Mouse (Mus musculus) heart, embryonic 14.5 days (tissue): ENCODE results near the gene Gm20716. TPM values are rescaled to one million over a fixed set of nuclear protein-coding genes. Genes with fewer than 3 reads are reported as not detected.

ENCODE experiments used
- ATAC-seq: fragments of 200-750 bp; cut with Nextera tagmentation; 2 replicates; pipeline ENCODE4 v1.8.0; 2017; ENCODE audit warnings: low read depth, moderate TSS enrichment; ENCODE audit not compliant: insufficient number of reproducible peaks, insufficient read depth, low FRiP score
- H3K27ac ChIP-seq, 2 experiments: fragments of 200-500 bp in 1 of 2; fragments of 300-500 bp in 1 of 2; sonication (generic) in 1 of 2; replicated peaks in 1 of 2; 2 replicates each; pipeline ENCODE4 v1.5.1; 2012 to 2014; ENCODE audit warnings: low read depth in 2 of 2, low read length in 2 of 2, control low read depth in 1 of 2, mild to moderate bottlenecking in 1 of 2, mixed read lengths in 1 of 2; ENCODE audit not compliant: control insufficient read depth in 1 of 2, insufficient read depth in 1 of 2
- H3K27me3 ChIP-seq: fragments of 300-500 bp; sonication (generic); 2 replicates; pipeline ENCODE4 v1.6.1; 2014; ENCODE audit warnings: mild to moderate bottlenecking, low read length, control low read depth; ENCODE audit not compliant: control insufficient read depth, insufficient read depth
- H3K36me3 ChIP-seq: fragments of 300-500 bp; sonication (generic); 2 replicates; pipeline ENCODE4 v1.6.1; 2014; ENCODE audit warnings: mild to moderate bottlenecking, control low read depth, low read length, mixed read lengths; ENCODE audit not compliant: control insufficient read depth, insufficient read depth
- H3K4me1 ChIP-seq, 2 experiments: fragments of 200-500 bp in 1 of 2; fragments of 300-500 bp in 1 of 2; sonication (generic) in 1 of 2; 2 replicates each; pipeline ENCODE4 v1.6.1; 2012 to 2014; ENCODE audit warnings: low read length in 2 of 2, control low read depth in 1 of 2, mixed read lengths in 1 of 2; ENCODE audit not compliant: control insufficient read depth in 2 of 2, insufficient read depth in 2 of 2
- H3K4me2 ChIP-seq: fragments of 300-500 bp; sonication (generic); 2 replicates; pipeline ENCODE4 v1.6.1; 2014; ENCODE audit warnings: mild to moderate bottlenecking, low read length
- H3K4me3 ChIP-seq, 2 experiments: fragments of 200-500 bp in 1 of 2; fragments of 300-500 bp in 1 of 2; sonication (generic) in 1 of 2; 2 replicates each; pipeline ENCODE4 v1.5.1; 2012 to 2014; ENCODE audit warnings: low read length in 2 of 2, mild to moderate bottlenecking in 2 of 2, control low read depth in 1 of 2, low read depth in 1 of 2, moderate library complexity in 1 of 2; ENCODE audit not compliant: control insufficient read depth in 1 of 2, insufficient read depth in 1 of 2
- H3K9ac ChIP-seq: fragments of 300-500 bp; sonication (generic); 2 replicates; pipeline ENCODE4 v1.6.1; 2014; ENCODE audit warnings: mild to moderate bottlenecking, low read length
- H3K9me3 ChIP-seq: fragments of 300-500 bp; sonication (generic); 2 replicates; pipeline ENCODE4 v1.6.1; 2016; ENCODE audit warnings: low read length, control low read depth; ENCODE audit not compliant: control insufficient read depth
- WGBS: fragments of 180-500 bp; shearing (Covaris S2); extraction: QIAGEN DNeasy Blood & Tissue Kit; methylation state at CpG from one replicate; pipeline ENCODE4 v1.1.7; 2014; 5-methylcytosine and 5-hydroxymethylcytosine counted together
- polyA plus RNA-seq: library from polyadenylated mRNA; unstranded; fragments of >200 nt; fragmentation: Nextera tagmentation; extraction: Ambion mirVana; gene quantifications from 2 replicates; pipeline ENCODE4 v1.2.1, GENCODE M21; 2014

Gm20716 gene
- polyA plus RNA-seq, 1 experiment from 2014 or later = 18.2 TPM

DNA sequence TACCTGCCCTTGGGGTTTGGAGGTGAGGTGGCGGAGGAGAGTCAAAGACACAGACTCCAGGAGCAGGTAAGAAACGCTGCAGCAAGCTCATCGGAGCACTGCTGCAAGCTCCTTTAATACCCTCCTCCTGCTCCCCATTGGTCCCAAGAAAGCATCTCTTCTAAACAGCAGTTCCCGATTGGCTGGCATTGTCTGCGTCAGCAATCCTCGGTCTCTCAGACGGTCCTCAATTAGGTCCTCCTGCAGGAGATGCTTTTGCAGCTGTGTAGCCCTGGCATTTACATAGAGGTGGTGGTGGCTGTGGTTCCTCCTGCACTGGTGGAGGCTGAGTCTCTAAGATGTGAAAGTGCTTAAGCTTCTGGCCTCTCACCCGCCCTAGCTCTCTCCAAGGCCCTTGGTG lies 15.4 kb upstream of the Gm20716 start:
- H3K9me3 ChIP-seq = no peaks in the 10 kb centered on the region
- peaks cover 23% of the 10 kb centered on the region for H3K27me3 ChIP-seq
- H3K36me3 ChIP-seq = no peaks in the 10 kb centered on the region
- H3K4me3 ChIP-seq = no peak overlapping the region
- no peak for ATAC-seq
- no peak overlapping the region for H3K27ac ChIP-seq
- no peaks in the 10 kb centered on the region for H3K4me1 ChIP-seq
- H3K9ac ChIP-seq = no peak overlapping the region
- 32% methylated on average over 8 of the region's 8 CpGs for WGBS
- no peak overlapping the region for H3K4me2 ChIP-seq

DNA sequence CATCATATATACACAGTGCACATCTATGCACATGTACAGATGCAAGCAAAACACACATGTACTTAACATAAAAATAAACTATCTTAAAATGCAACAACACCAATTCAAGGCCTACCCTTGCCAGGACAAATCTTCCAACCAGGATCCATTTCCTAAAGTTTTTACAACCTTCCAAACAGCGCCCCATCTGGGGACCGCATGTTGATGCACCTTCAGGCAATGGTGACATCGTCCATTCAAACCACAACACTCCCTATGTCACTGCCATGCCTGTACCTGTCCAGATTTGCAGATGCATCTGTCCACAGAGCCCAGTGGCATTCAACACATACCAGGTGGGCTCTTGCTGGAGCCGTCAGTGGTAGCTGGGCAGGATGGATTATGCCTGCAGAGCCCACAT lies 13.1 kb upstream of the Gm20716 start:
- H3K27ac ChIP-seq = no peak overlapping the region
- no peaks in the 10 kb centered on the region for H3K36me3 ChIP-seq
- peaks cover 22% of the 10 kb centered on the region for H3K27me3 ChIP-seq
- no peak overlapping the region for H3K4me2 ChIP-seq
- H3K9ac ChIP-seq = no peak overlapping the region
- WGBS = 67% methylated on average over 4 of the region's 4 CpGs
- H3K4me3 ChIP-seq = no peak overlapping the region
- H3K4me1 ChIP-seq = no peaks in the 10 kb centered on the region
- ATAC-seq = no peak
- peaks cover 10% of the 10 kb centered on the region for H3K9me3 ChIP-seq

DNA sequence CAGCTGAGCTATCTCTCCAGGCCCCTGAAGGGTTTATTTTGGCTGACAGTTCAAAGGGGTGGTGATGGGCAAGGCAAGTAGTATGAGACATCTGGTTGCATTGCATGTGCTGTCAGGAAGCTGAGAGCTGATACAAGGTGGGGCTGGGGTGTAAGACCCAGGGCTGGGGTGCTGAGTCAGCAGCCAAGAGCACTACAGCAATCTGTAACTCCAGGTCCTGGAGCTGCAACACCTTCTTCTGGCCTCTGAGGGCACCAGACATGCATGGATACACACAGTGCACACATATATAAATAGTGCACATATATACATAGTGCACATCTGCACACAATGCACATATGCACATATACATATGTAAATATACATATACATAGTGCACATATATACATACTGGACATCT lies 12.7 kb upstream of the Gm20716 start:
- Histone ChIP-seq H3K9me3 (peaks cover 12% of the 10 kb centered on the region), H3K4me2 (no peak overlapping the region), H3K27me3 (peaks cover 22% of the 10 kb centered on the region), H3K4me3 (no peak overlapping the region), H3K9ac (no peak overlapping the region), H3K27ac (no peak overlapping the region), H3K36me3 (no peaks in the 10 kb centered on the region), H3K4me1 (no peaks in the 10 kb centered on the region)
- ATAC-seq = no peak

DNA sequence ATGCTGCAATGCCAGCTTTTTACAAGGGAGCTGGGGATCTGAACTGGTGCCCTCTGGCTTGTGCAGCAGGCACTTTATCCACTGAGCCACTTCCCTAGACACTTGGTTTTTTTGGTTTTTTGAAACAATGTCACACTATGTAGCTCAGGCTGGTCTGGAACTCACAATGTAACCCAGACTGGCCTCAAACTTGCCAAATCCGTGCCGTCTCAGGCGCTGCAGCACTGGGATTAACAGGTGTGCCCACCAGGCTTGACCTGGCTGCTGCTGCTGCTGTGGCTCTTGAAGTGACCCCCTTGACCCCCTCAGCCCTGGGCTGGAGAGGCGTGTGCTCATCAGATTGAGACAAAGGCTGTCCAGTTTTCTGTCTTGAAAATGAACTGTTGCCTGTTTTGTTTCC lies 8.2 kb upstream of the Gm20716 start:
- peaks cover 15% of the 10 kb centered on the region for H3K9me3 ChIP-seq
- ATAC-seq = no peak
- no peak overlapping the region for H3K4me2 ChIP-seq
- WGBS = 83% methylated on average over 4 of the region's 4 CpGs
- peaks cover 15% of the 10 kb centered on the region; the same call in 1 of the 2 replicates for H3K36me3 ChIP-seq
- no peaks in the 10 kb centered on the region for H3K4me1 ChIP-seq
- H3K9ac ChIP-seq = no peak overlapping the region
- peaks cover 4% of the 10 kb centered on the region; the same call in 1 of the 2 replicates for H3K27me3 ChIP-seq
- no peak overlapping the region for H3K4me3 ChIP-seq
- no peak overlapping the region for H3K27ac ChIP-seq

DNA sequence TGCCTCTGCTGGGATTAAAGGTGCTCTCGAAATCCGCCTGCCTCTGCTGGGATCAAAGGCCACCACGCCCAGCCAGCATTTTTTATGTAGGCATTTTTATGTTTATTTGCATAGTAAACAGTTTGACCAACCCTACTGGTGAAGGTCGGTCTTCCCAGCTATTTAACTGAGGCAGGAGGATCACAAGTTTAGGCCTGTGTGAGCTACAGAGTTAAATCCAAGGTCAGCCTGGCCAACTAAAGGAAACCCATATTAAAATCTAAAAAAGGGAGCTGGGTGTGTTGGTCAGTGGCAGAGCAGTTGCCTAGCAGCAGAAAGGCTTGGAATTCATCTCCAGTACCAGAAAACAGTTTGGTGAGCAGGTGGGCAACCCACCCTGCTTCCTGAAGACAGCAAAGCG lies 3.1 kb upstream of the Gm20716 start:
- 93% methylated on average over 5 of the region's 5 CpGs for WGBS
- H3K36me3 ChIP-seq = peaks cover 30% of the 10 kb centered on the region
- peaks cover 9 to 26% of the 10 kb centered on the region in 2 experiments for H3K4me1 ChIP-seq
- no peak overlapping the region for H3K4me3 ChIP-seq
- no peaks in the 10 kb centered on the region for H3K27me3 ChIP-seq
- ATAC-seq = no peak
- no peak overlapping the region for H3K4me2 ChIP-seq
- peaks cover 5% of the 10 kb centered on the region for H3K9me3 ChIP-seq
- no peak overlapping the region for H3K27ac ChIP-seq
- H3K9ac ChIP-seq = no peak overlapping the region

DNA sequence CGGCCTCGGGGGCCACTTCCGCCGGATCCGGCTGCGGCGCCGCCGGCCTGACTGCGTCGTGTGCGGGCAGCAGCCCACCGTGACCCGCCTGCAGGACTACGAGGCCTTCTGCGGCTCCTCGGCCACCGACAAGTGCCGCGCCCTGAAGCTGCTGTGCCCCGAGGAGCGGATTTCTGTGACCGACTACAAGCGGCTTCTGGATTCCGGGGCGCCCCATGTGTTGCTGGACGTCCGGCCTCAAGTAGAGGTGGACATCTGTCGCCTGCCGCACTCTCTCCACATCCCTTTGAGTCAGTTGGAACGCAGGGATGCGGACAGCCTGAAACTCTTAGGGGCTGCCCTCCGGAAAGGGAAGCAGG lies 1.3 kb upstream of the Gm20716 start:
- Histone ChIP-seq H3K9ac (peak overlapping the region; percentile 91), H3K27ac (no peak overlapping the region), H3K4me2 (peak overlapping the region; percentile 97), H3K36me3 (peaks cover 35% of the 10 kb centered on the region), H3K4me1 (peaks cover 9 to 33% of the 10 kb centered on the region in 2 experiments), H3K4me3 (peak overlapping the region; percentile 88 to 92), H3K9me3 (no peaks in the 10 kb centered on the region), H3K27me3 (no peaks in the 10 kb centered on the region)
- no peak for ATAC-seq
- 58% methylated on average over 33 of the region's 33 CpGs for WGBS

DNA sequence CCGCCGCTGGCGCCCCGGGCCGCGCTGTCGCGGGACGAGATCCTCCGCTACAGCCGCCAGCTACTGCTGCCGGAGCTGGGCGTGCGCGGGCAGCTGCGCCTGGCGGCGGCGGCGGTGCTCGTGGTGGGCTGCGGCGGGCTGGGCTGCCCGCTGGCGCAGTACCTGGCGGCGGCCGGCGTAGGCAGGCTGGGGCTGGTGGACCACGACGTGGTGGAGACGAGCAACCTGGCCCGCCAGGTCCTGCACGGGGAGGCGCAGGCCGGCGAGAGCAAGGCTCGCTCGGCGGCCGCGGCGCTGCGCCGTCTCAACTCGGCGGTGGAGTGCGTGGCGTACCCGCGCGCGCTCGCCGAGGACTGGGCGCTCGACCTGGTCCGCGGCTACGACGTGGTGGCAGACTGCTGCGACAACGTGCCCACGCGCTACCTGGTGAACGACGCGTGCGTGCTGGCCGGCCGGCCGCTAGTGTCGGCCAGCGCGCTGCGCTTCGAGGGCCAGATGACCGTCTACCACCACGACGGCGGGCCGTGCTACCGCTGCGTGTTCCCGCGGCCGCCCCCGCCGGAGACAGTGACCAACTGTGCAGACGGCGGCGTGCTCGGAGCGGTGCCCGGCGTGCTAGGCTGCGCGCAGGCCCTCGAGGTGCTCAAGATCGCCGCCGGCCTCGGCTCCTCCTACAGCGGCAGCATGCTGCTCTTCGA lies 758 bp upstream of the Gm20716 start:
- Histone ChIP-seq H3K4me3 (peak overlapping the region; percentile 88 to 92), H3K27me3 (no peaks in the 10 kb centered on the region), H3K4me2 (peak overlapping the region; percentile 97), H3K27ac (peak overlapping the region; percentile 92 to 99; a peak in 3 of 4 replicates), H3K9me3 (no peaks in the 10 kb centered on the region), H3K36me3 (peaks cover 40% of the 10 kb centered on the region), H3K4me1 (peaks cover 9 to 33% of the 10 kb centered on the region in 2 experiments), H3K9ac (peak overlapping the region; percentile 91)
- peak; percentile 68 for ATAC-seq
- 4% methylated on average over 104 of the region's 105 CpGs for WGBS
